Mouse (Mus musculus): ENCODE measurements around the gene Gzmm.

The Gzmm gene

GRCm38 (mm10) chr10:79688720-79689119 lies at the start of gene Gzmm:
Gene Gzmm (plus strand): TSS chr10:79689020.
- DNase-seq (ENCODE audit: low read depth, low spot score) = no peak

- DNase-seq (ENCODE audit: low read depth, low spot score) = no peak
Measured at GRCm38 (mm10) chr10:79645711-79646110, 43.1 kb upstream of the Gzmm start, which contains the start of gene Odf3l2. Gene Odf3l2 (minus strand): TSS chr10:79645738.

- DNase-seq (ENCODE audit: low read depth, low spot score) = peak; percentile 71
Measured at GRCm38 (mm10) chr10:79649070-79649751, 39.6 kb upstream of the Gzmm start.

- DNase-seq (ENCODE audit: low read depth, low spot score) = no peak
Measured at GRCm38 (mm10) chr10:79652789-79653188, 36.0 kb upstream of the Gzmm start.

- DNase-seq (ENCODE audit: low read depth, low spot score) = no peak
Measured at GRCm38 (mm10) chr10:79654946-79655395, 33.8 kb upstream of the Gzmm start.

- no peak for DNase-seq (ENCODE audit: low read depth, low spot score)
Measured at GRCm38 (mm10) chr10:79658829-79659228, 30.0 kb upstream of the Gzmm start.

- DNase-seq (ENCODE audit: low read depth, low spot score) = no peak
Measured at GRCm38 (mm10) chr10:79660298-79660697, 28.5 kb upstream of the Gzmm start.

GRCm38 (mm10) chr10:79661861-79662260 lies 27.0 kb upstream of the Gzmm start:
- DNase-seq (ENCODE audit: low read depth, low spot score) = no peak

- DNase-seq (ENCODE audit: low read depth, low spot score) = peak; percentile 73
Measured at GRCm38 (mm10) chr10:79664131-79664665, 24.6 kb upstream of the Gzmm start, which contains the start of gene Madcam1. Gene Madcam1 (plus strand): TSS chr10:79664559.

- no peak for DNase-seq (ENCODE audit: low read depth, low spot score)
Measured at GRCm38 (mm10) chr10:79665051-79665450, 23.8 kb upstream of the Gzmm start.

GRCm38 (mm10) chr10:79666493-79666892 lies 22.3 kb upstream of the Gzmm start:
- no peak for DNase-seq (ENCODE audit: low read depth, low spot score)

GRCm38 (mm10) chr10:79668076-79668475 lies 20.7 kb upstream of the Gzmm start:
- no peak for DNase-seq (ENCODE audit: low read depth, low spot score)

- peak; percentile 93 for DNase-seq (ENCODE audit: low read depth, low spot score)
Measured at GRCm38 (mm10) chr10:79668771-79669575, 19.8 kb upstream of the Gzmm start, which contains the start of gene Tpgs1. Gene Tpgs1 (plus strand): TSS chr10:79669369.

- DNase-seq (ENCODE audit: low read depth, low spot score) = peak; percentile 76
Measured at GRCm38 (mm10) chr10:79669576-79670057, 19.2 kb upstream of the Gzmm start.

- no peak for DNase-seq (ENCODE audit: low read depth, low spot score)
Measured at GRCm38 (mm10) chr10:79670071-79670888, 18.5 kb upstream of the Gzmm start.

- no peak for DNase-seq (ENCODE audit: low read depth, low spot score)
Measured at GRCm38 (mm10) chr10:79671396-79672087, 17.3 kb upstream of the Gzmm start.

GRCm38 (mm10) chr10:79672088-79672455 lies 16.7 kb upstream of the Gzmm start:
- DNase-seq (ENCODE audit: low read depth, low spot score) = no peak

- no peak for DNase-seq (ENCODE audit: low read depth, low spot score)
Measured at GRCm38 (mm10) chr10:79673054-79673453, 15.8 kb upstream of the Gzmm start.

- no peak for DNase-seq (ENCODE audit: low read depth, low spot score)
Measured at GRCm38 (mm10) chr10:79675346-79676035, 13.3 kb upstream of the Gzmm start.

Measured in CD4-positive helper T cell, adult 2 months (primary cell).